Mouse (Mus musculus) stomach, postnatal 0 days (tissue): ENCODE results near the gene Dazap1.

ENCODE experiments used
- CTCF ChIP-seq: IDR thresholded peaks from 2 replicates; pipeline ENCODE4 v1.5.1; 2016; ENCODE audit warnings: antibody characterized with exemption, low read depth, mild to moderate bottlenecking, moderate library complexity
- EP300 ChIP-seq: optimal IDR thresholded peaks from 2 replicates; pipeline ENCODE3; 2016; ENCODE audit warnings: antibody characterized with exemption

- TF ChIP-seq CTCF (no peak), EP300 (no peak)
Measured at GRCm38 (mm10) chr10:80321014-80321669, 59.9 kb downstream of the Dazap1 start.
